Mouse (Mus musculus): ENCODE data around the gene Kif5c.

The Kif5c gene

DNA sequence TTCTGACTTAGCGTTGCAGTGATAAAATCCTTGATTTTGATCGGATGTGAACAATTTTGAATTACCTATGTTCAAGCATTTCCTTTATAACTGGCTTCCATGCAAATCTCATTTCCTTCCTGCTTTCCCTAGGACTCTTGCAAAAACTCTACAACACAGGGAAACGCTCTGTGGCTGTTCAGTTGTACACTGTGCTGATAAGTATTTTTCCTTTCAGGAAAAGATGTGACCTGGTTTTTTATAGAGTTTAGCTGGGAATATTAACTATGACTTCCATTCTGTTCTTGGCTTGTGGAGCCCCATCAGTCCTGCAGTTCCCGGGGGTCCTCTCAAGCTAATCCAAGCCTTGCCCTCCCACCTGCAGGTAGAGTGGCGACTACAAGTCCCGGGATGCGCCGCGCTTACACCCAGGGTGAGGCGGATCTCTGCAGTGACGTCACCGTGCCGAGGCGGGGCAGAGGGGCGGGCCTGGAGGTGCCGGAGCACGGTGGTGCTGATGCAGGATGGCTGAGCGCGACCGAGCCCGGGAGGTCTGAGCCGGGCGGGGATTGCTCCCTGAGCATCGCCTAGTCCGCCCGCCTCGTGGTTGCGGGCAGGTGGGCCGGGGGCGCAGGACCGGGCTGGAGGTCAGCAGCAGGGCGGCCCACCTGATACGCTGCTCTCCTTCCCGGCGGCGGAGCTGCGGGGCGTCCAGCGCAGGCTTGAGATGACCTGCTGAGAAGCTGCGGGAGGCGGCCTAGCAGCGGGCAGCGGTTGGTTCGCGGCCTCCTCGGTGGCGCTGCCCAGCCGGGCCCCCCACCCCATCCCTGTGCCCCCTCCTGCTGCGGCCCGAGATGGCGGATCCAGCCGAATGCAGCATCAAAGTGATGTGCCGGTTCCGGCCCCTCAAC lies at the start of gene Kif5c:
Gene Kif5c (plus strand): TSS at position 470 of the 890 bp plus-strand sequence.
- DNase-seq (ENCODE audit: low spot score in 2 of 2), result peak; percentile 63 to 67

DNA sequence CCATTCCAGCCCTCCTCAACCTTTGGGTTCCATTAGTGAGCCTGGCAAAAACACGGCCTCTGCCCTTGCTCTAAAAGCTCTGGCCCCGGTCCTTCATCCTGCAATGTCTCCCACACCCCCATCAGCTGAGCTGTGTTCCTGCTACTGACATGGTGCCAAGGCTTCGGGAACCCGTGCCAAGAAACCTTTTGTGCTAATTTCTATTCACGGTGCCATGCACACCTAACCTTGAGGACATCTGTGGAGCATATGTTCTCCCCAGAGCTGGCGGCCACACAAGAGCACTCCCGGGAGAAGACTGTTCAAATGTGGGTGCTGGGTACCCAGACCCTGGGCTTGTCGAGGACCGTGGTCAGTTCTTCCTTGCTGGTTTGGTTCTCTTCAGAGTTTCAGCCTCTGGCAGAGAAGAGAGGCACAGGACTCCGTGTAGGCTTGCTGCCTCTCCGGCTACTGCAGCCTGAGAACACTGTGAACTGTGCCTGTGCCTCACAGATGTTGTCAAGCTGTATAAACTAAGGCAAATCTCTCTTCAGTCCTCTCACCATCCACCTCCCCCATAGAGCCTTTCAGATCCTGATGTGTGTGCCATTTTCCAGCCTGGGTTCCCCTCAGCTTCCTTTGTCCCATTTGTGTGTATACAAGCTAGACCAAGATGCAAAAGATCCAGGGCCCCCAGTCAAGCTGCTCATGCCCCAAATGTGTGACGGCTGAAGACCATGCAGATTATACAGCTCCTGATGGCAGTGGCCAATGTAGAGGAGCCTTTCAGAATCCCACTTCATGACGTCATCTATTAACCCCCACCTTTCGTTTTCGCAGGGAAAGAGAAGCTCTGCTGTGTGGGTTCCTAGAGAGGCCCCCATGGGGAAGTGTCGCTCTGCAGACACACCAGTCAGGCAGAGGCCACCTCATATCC lies 49.0 kb upstream of the Kif5c start:
- DNase-seq (ENCODE audit: low spot score in 2 of 2), result peak; percentile 24 to 35

- DNase-seq (ENCODE audit: low spot score in 2 of 2), result no peak
These were observed 48.4 kb upstream of the Kif5c start for GRCm38 (mm10) chr2:49570778-49571101.

DNA sequence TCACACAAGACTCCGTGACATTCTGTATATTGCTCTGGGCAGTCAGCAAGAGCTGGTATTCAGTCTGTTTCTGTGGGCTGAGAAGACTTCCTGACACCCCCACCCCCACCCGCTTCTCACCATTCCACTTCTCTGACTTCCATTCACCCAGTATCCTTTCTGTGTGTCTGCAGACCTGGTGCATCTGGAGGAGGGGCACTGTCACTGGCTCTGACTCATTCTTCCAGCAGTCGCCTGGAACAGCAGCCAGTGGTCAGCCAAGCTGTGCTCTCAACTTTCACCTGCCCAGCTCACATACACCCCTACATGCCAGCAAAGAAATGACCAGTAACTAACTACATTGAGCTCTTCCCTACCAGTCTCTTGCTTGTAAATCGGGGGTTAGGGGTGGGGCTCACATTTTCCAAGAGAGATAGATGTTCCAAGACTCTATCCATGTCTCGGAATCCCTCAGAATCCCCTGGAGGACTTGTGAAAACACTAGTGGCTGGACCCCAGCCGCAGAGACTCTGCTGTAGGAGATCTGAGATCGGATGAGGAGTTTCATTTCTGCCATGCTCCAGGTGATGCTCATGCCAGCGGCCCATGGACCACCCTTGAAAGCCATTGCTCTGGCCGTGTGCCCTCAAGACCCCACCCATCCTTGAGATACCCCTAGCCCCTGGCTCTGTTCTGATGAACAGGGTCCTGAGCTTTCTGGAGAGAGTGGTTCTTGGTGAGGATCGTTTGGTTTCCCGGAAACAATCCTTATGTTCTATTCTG lies 47.8 kb upstream of the Kif5c start:
- DNase-seq (ENCODE audit: low spot score in 2 of 2), result no peak

GRCm38 (mm10) chr2:49572111-49572642 lies 46.9 kb upstream of the Kif5c start:
- no peak for DNase-seq (ENCODE audit: low spot score in 2 of 2)

- DNase-seq (ENCODE audit: low spot score in 2 of 2), result no peak
These were observed 46.4 kb upstream of the Kif5c start for GRCm38 (mm10) chr2:49572684-49573083.

- DNase-seq (ENCODE audit: low spot score in 2 of 2), result no peak
These were observed 45.8 kb upstream of the Kif5c start for GRCm38 (mm10) chr2:49573282-49573681.

DNA sequence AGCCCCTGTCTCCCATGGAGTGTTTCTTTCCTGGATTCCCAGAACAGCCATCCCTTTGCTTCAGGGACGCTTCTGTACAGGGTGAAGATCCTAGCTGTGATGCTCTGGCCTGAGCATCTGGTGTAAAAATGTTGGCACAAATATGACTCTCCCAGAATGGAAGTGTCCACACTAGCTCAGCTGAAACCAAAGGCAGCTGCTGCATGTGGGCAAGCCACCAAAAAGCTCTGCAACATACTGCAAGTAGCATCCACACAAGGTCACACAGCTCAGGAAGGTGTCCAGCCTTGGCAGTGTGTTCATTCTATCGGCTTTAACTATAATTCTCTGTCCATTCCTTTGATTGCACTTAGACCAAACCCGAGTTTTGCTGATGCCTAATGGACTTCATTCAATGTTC lies 38.5 kb upstream of the Kif5c start:
- no peak for DNase-seq (ENCODE audit: low spot score in 2 of 2)

DNA sequence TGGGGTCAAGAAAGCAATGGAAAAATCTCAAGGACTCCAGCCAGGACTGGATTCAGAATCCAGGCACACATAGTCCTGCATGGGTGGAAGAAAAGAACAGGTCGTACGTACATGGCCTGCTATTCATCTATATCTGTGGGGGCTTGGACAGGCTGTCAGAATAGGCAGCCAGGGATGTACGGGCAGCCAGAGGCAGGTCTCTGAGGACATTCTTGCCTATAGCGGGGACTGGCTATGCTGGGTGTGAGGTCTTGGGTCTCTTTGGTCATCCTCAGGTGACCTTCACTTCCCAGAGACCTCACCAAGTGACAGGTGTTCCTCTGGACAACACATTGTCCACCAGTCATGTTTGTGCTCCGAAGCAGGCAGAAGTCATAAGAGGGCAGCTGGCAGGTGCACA lies 36.6 kb upstream of the Kif5c start:
- DNase-seq (ENCODE audit: low spot score in 2 of 2), result no peak

GRCm38 (mm10) chr2:49583311-49583710 lies 35.8 kb upstream of the Kif5c start:
- DNase-seq (ENCODE audit: low spot score in 2 of 2), result no peak

DNA sequence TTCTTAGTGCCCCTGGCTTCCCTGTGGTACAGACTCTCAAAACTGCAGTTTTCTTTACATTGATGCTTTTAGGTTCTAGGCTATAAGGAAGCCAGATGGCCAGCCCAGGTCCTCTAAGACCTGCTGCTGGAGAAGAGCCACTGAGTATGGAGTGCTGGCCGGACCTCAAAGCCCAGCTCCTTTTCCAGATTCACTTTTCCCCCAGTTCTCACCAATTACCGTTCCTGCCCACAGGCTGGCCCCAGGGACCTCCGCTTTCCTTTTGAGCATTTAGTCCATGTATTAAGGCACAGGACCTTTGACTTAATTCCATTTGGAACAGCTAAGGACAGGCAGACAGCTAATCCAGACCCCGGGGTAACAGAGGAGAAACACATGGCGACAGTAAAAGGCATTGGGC lies 28.6 kb upstream of the Kif5c start:
- DNase-seq (ENCODE audit: low spot score in 2 of 2), result no peak

- DNase-seq (ENCODE audit: low spot score in 2 of 2), result no peak
These were observed 26.2 kb upstream of the Kif5c start for GRCm38 (mm10) chr2:49592926-49593325.

DNA sequence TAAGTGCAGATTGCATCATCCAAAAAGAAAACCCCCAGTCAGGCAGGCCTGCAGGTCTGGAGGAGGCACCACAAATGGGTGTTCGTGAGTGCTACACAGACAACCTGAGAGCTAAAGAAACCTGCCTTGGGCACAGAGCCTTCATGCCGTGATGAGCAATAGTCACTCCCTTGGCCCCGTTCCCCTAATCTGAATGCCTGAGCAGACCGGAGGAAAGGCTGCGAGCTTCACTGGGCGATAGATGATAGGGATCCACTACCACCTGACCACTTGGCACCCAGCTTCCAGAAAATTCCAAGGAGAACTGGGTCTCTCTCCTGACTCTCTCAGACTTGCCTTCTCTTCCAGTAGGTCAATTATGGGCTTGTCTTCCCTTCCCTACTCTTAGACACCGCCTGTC lies 24.2 kb upstream of the Kif5c start:
- no peak for DNase-seq (ENCODE audit: low spot score in 2 of 2)

DNA sequence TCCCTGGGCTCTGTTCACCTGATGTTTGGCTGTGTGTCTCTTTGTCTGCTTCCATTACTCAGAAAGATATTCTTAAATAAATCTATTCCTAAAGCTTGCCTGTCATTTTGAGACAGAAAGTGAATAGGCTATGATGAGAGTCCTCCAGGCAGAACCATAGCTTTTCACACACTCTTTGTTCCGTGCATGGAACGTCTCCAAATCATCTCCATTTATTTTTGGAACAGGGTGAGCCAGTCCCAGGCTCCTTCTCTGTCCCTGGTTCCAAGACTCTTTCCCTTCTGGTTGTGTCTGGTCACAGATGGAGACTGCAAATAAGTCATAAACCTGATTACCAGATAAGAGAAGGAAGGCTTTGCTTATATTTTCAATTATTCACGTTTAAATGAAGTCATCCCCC lies 22.8 kb upstream of the Kif5c start:
- DNase-seq (ENCODE audit: low spot score in 2 of 2), result no peak

DNA sequence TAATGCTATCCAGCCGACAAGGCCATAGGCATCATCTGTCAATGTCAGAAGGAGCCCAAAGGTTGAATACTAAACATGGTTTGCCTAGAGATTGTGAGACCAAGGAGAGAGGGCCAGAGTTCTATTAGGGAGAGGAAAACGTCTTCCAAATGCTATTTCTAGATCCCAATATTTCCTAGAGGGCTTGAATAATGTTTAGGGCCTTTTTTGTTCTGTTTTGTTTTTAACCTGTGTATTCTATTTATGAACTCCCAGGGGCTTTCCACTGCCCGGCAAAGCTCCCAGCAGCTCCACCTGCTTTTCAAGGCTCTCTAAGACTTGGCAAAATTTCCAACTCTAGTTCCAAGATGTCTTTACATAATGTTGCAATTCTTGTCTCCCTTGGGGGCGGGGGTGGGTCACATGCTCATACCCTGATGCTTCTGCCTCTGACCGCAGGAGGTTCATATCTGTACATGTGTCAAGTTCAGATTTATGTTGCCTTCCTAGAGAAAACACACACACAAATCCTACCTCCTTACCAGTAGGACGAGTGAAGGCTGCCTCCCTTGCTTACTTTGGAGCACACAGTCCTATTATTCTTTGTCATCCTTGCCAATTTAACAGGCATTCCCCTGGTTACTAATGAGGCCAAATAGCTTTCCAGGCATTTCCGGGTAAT lies 18.9 kb upstream of the Kif5c start:
- peak in 1 of 2 experiments; percentile 19 for DNase-seq (ENCODE audit: low spot score in 2 of 2)

DNA sequence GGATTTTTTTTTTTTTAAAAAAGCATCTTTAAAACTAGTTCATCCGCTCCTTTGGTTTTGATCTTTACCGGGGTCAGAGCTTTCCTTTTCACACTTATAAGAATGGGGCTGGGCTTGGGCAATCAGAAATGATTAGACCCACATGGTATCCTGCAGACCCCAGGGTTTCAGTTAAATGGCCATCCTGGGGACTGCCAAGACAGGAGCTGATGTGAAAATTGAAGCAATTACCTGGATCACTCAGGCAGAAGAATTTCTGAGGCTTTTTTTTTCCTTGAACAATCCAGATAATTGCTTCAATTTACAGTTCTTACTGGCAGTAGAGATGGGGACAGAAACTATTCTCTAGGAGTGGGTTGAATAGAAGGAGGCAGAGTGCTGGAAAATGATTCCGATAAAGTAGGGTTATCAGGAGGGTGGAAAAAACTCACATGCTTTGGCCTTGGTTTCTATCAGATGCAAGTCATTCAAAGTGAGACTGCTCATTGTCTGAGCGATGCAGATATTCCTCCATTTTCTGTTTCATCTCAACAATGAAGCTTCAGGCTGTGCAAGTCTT lies 16.2 kb upstream of the Kif5c start:
- no peak for DNase-seq (ENCODE audit: low spot score in 2 of 2)

- no peak for DNase-seq (ENCODE audit: low spot score in 2 of 2)
These were observed 9.5 kb upstream of the Kif5c start for GRCm38 (mm10) chr2:49609611-49610010.

GRCm38 (mm10) chr2:49616765-49617164 lies 2.3 kb upstream of the Kif5c start:
- no peak for DNase-seq (ENCODE audit: low spot score in 2 of 2)

- DNase-seq (ENCODE audit: low spot score in 2 of 2), result no peak
These were observed 823 bp downstream of the Kif5c start for GRCm38 (mm10) chr2:49619719-49620522.

DNA sequence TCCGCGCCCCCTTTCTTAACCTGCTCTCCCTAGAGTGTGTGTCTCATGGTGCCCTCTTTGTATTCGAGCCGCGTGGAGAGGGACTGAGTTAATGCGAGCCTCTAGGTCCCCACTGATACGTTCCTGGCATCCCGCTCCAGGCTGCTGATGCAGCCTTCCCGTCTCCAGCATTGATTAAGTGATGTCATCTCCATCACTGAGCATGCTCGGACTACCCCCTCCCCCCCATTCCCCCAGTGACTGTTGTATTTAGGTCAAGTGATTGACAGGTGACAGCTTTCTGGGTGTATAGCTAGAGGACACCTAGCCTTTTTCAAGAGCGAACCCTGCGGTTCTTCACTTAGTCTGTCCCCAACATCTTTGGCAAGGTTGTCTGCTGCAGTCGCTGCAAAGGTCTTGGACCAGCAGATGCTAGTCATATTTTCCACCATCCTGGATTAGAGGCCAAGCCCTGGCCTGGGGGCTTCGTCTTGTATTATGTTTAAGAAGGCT lies 1.6 kb downstream of the Kif5c start:
- DNase-seq (ENCODE audit: low spot score in 2 of 2), result no peak

Measured in heart, adult 9 months (tissue).